Mouse (Mus musculus) MEL (cell line): ENCODE measurements around the gene Acot7. TPM values are rescaled to one million over a fixed set of nuclear protein-coding genes. Genes with fewer than 3 reads are reported as not detected.

ENCODE experiments used
- DNase-seq: peaks from one replicate; pipeline ENCODE4 v3.0.0; 2011; ENCODE audit warnings: low read depth, low spot score
- H3K27ac ChIP-seq: 2 replicates; pipeline ENCODE4 v1.5.1; 2012; ENCODE audit warnings: low read depth, mild to moderate bottlenecking, control low read depth, low read length, moderate library complexity; ENCODE audit not compliant: control insufficient read depth
- H3K27me3 ChIP-seq, 2 experiments: fragments of 150-350 bp in 1 of 2; sonication (generic) in 1 of 2; 2 replicates each; pipeline ENCODE4 v1.6.1; 2012; ENCODE audit warnings: low read length in 2 of 2, mild to moderate bottlenecking in 2 of 2, improper control_type of control experiment in 1 of 2, moderate library complexity in 1 of 2; ENCODE audit not compliant: insufficient read depth in 2 of 2, control insufficient read depth in 1 of 2
- H3K36me3 ChIP-seq, 2 experiments: 2 replicates each; pipeline ENCODE4 v1.6.1; 2012 to 2014; ENCODE audit warnings: low read length in 2 of 2, improper control_type of control experiment in 1 of 2, inconsistent platforms in 1 of 2, mild to moderate bottlenecking in 1 of 2; ENCODE audit not compliant: insufficient read depth in 2 of 2, control insufficient read depth in 1 of 2
- H3K4me1 ChIP-seq, 2 experiments: fragments of 150-350 bp in 1 of 2; sonication (generic) in 1 of 2; 2 replicates each; pipeline ENCODE4 v1.6.1; 2012; ENCODE audit warnings: low read length in 2 of 2, improper control_type of control experiment in 1 of 2, mild to moderate bottlenecking in 1 of 2; ENCODE audit not compliant: insufficient read depth in 2 of 2, control insufficient read depth in 1 of 2
- H3K4me3 ChIP-seq, 2 experiments: fragments of 150-350 bp in 1 of 2; sonication (generic) in 1 of 2; 2 replicates each; pipeline ENCODE4 v1.5.1; 2012; ENCODE audit warnings: low read depth in 2 of 2, low read length in 2 of 2, mild to moderate bottlenecking in 2 of 2, moderate library complexity in 2 of 2, control low read depth in 1 of 2, improper control_type of control experiment in 1 of 2; ENCODE audit not compliant: control insufficient read depth in 1 of 2, insufficient read depth in 1 of 2
- H3K79me2 ChIP-seq: 2 replicates; pipeline ENCODE4 v1.6.1; 2012; ENCODE audit warnings: mild to moderate bottlenecking, low read length, moderate library complexity; ENCODE audit not compliant: control insufficient read depth, poor library complexity, insufficient read depth
- H3K9ac ChIP-seq: 2 replicates; pipeline ENCODE4 v1.6.1; 2012; ENCODE audit warnings: low read depth, mild to moderate bottlenecking, control low read depth, low read length, moderate library complexity; ENCODE audit not compliant: control insufficient read depth, poor library complexity, severe bottlenecking
- H3K9me3 ChIP-seq: fragments of 150-350 bp; sonication (generic); replicated peaks from 2 replicates; pipeline ENCODE4 v1.6.1; 2012; ENCODE audit warnings: mild to moderate bottlenecking, low read length, improper control_type of control experiment, moderate library complexity; ENCODE audit not compliant: insufficient read depth
- BHLHE40 ChIP-seq: IDR thresholded peaks from 2 replicates; pipeline ENCODE4 v1.6.1; 2012; ENCODE audit warnings: low read depth, mild to moderate bottlenecking, inconsistent platforms, low read length, improper control_type of control experiment, borderline replicate concordance
- CHD1 ChIP-seq: IDR thresholded peaks from 2 replicates; pipeline ENCODE4 v1.6.1; 2012; ENCODE audit warnings: low read depth, mild to moderate bottlenecking, inconsistent platforms, low read length, improper control_type of control experiment
- CHD2 ChIP-seq: IDR thresholded peaks from 2 replicates; pipeline ENCODE4 v1.6.1; 2011; ENCODE audit warnings: low read length, improper control_type of control experiment
- CTCF ChIP-seq, 3 experiments: IDR thresholded peaks in 2 of 3; conservative IDR thresholded peaks in 1 of 3; 2 replicates each; pipeline ENCODE4 v1.5.1; 2011 to 2012; ENCODE audit warnings: low read length in 3 of 3, low read depth in 2 of 3, mild to moderate bottlenecking in 2 of 3, improper control_type of control experiment in 1 of 3, inconsistent platforms in 1 of 3, mixed read lengths in 1 of 3, moderate library complexity in 1 of 3; ENCODE audit not compliant: control insufficient read depth in 1 of 3, insufficient read depth in 1 of 3, poor library complexity in 1 of 3, severe bottlenecking in 1 of 3
- E2F4 ChIP-seq: IDR thresholded peaks from 2 replicates; pipeline ENCODE4 v1.6.1; 2011; ENCODE audit warnings: low read depth, low read length, improper control_type of control experiment, borderline replicate concordance
- ETS1 ChIP-seq: IDR thresholded peaks from 2 replicates; pipeline ENCODE4 v1.6.1; 2012; ENCODE audit warnings: low read depth, mild to moderate bottlenecking, inconsistent platforms, low read length, improper control_type of control experiment, moderate library complexity
- GABPA ChIP-seq: IDR thresholded peaks from 2 replicates; pipeline ENCODE4 v1.6.1; 2012; ENCODE audit warnings: low read depth, mild to moderate bottlenecking, inconsistent platforms, low read length, improper control_type of control experiment, moderate library complexity
- GATA1 ChIP-seq: IDR thresholded peaks from 2 replicates; pipeline ENCODE4 v1.6.1; 2011; ENCODE audit warnings: low read depth, low read length, improper control_type of control experiment
- JUND ChIP-seq: IDR thresholded peaks from 2 replicates; pipeline ENCODE4 v1.6.1; 2011; ENCODE audit warnings: low read depth, mild to moderate bottlenecking, improper control_type of control experiment, low read length
- MAFK ChIP-seq: IDR thresholded peaks from 2 replicates; pipeline ENCODE4 v1.6.1; 2011; ENCODE audit warnings: low read depth, mild to moderate bottlenecking, low read length, improper control_type of control experiment, borderline replicate concordance
- MXI1 ChIP-seq: IDR thresholded peaks from 2 replicates; pipeline ENCODE4 v1.6.1; 2011; ENCODE audit warnings: mild to moderate bottlenecking, low read depth, low read length, improper control_type of control experiment
- MYC ChIP-seq: IDR thresholded peaks from 2 replicates; pipeline ENCODE4 v1.6.1; 2011; ENCODE audit warnings: low read depth, mild to moderate bottlenecking, low read length, improper control_type of control experiment, moderate library complexity
- NELFE ChIP-seq: IDR thresholded peaks from 2 replicates; pipeline ENCODE4 v1.6.1; 2011; ENCODE audit warnings: low read depth, low read length, improper control_type of control experiment
- POLR2A ChIP-seq, 2 experiments: IDR thresholded peaks; 2 replicates each; pipeline ENCODE4 v1.6.1; 2011 to 2012; ENCODE audit warnings: low read length in 2 of 2, mild to moderate bottlenecking in 2 of 2, control low read depth in 1 of 2, improper control_type of control experiment in 1 of 2, low read depth in 1 of 2, moderate library complexity in 1 of 2; ENCODE audit not compliant: control insufficient read depth in 1 of 2, insufficient read depth in 1 of 2, poor library complexity in 1 of 2
- POLR2AphosphoS2 ChIP-seq: IDR thresholded peaks from 2 replicates; pipeline ENCODE4 v1.6.1; 2011; ENCODE audit warnings: low read length, improper control_type of control experiment
- POLR2AphosphoS5 ChIP-seq: IDR thresholded peaks from 2 replicates; pipeline ENCODE4 v1.6.1; 2012; ENCODE audit warnings: low read depth, borderline replicate concordance, mild to moderate bottlenecking, inconsistent platforms, low read length, moderate library complexity, mixed read lengths
- RAD21 ChIP-seq: IDR thresholded peaks from 2 replicates; pipeline ENCODE4 v1.6.1; 2011; ENCODE audit warnings: mild to moderate bottlenecking, low read depth, low read length, improper control_type of control experiment
- RCOR1 ChIP-seq: IDR thresholded peaks from 2 replicates; pipeline ENCODE4 v1.6.1; 2012; ENCODE audit warnings: low read depth, mild to moderate bottlenecking, inconsistent platforms, low read length, improper control_type of control experiment
- SIN3A ChIP-seq: IDR thresholded peaks from 2 replicates; pipeline ENCODE4 v1.6.1; 2012; ENCODE audit warnings: low read length, improper control_type of control experiment, inconsistent platforms
- SMC3 ChIP-seq: IDR thresholded peaks from 2 replicates; pipeline ENCODE4 v1.6.1; 2011; ENCODE audit warnings: low read depth, low read length, improper control_type of control experiment
- TAL1 ChIP-seq: IDR thresholded peaks from 2 replicates; pipeline ENCODE4 v1.6.1; 2012; ENCODE audit warnings: mild to moderate bottlenecking, inconsistent platforms, low read length, moderate library complexity, mixed read lengths
- TCF12 ChIP-seq: IDR thresholded peaks from 2 replicates; pipeline ENCODE4 v1.6.1; 2014; ENCODE audit warnings: low read depth, mild to moderate bottlenecking, inconsistent platforms, low read length, improper control_type of control experiment, moderate library complexity
- UBTF ChIP-seq: IDR thresholded peaks from 2 replicates; pipeline ENCODE4 v1.6.1; 2012; ENCODE audit warnings: low read depth, mild to moderate bottlenecking, inconsistent platforms, low read length, improper control_type of control experiment, moderate library complexity, borderline replicate concordance; ENCODE audit not compliant: insufficient read depth
- USF1 ChIP-seq: IDR thresholded peaks from 2 replicates; pipeline ENCODE4 v1.6.1; 2014; ENCODE audit warnings: low read depth, mild to moderate bottlenecking, inconsistent platforms, low read length, improper control_type of control experiment, moderate library complexity
- ZC3H11A ChIP-seq: IDR thresholded peaks from 2 replicates; pipeline ENCODE4 v1.6.1; 2012; ENCODE audit warnings: low read depth, mild to moderate bottlenecking, inconsistent platforms, low read length, improper control_type of control experiment
- ZKSCAN1 ChIP-seq: IDR thresholded peaks from 2 replicates; pipeline ENCODE4 v1.6.1; 2012; ENCODE audit warnings: low read depth, mild to moderate bottlenecking, inconsistent platforms, low read length, improper control_type of control experiment, moderate library complexity
- ZNF384 ChIP-seq: IDR thresholded peaks from 2 replicates; pipeline ENCODE4 v1.6.1; 2012; ENCODE audit warnings: low read depth, mild to moderate bottlenecking, inconsistent platforms, low read length, improper control_type of control experiment
- polyA plus RNA-seq, 2 experiments: library from polyadenylated mRNA; stranded (reverse) in 1 of 2; unstranded in 1 of 2; fragments of >175 nt in 1 of 2; fragments of >200 nt in 1 of 2; gene quantifications; 2 replicates each; pipeline versions ENCODE4 v1.2.1 to v1.2.4; 2012; ENCODE audit warnings: low replicate concordance in 2 of 2, low read depth in 1 of 2; ENCODE audit not compliant: insufficient read length in 2 of 2, insufficient read depth in 1 of 2, missing spikeins in 1 of 2
- total RNA-seq: library from RNA; depleted of rRNA; stranded (reverse); fragments of 300-350 nt; gene quantifications from 2 replicates; pipeline ENCODE4 v1.2.3, GENCODE M21; 2012

Acot7 gene
- total and polyA plus RNA-seq, 3 experiments = 92.7 to 127 TPM; not detected in 1

DNA sequence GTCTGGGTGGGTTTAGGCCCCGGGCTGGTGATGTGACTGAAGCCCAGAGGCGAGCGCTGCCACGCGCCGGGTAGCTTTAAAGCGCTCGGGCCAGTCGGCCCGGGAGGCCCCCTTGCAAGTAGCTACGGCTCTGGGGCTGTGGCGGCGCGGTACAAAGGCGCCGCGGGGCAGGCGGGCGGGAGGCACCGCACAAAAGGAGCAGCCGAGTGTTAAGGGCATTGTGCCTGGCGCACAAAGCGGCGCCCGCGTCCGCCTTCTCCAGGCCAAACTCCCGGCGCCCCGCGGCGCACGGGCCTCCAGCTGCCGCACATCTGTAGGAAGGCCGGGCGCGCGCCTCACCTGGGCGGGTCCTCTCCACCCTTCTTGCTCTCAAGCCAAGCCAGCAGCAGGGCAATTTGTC is 112.5 kb downstream of the Acot7 start:
- H3K4me1 ChIP-seq = peaks cover 0 to 6% of the 10 kb centered on the region in 2 experiments; a peak in 1 of 4 replicates
- no peak overlapping the region for H3K27ac ChIP-seq
- H3K4me3 ChIP-seq = no peak overlapping the region
- no peaks in the 10 kb centered on the region for H3K36me3 ChIP-seq
- no peak overlapping the region for H3K9ac ChIP-seq
- no peaks in the 10 kb centered on the region for H3K9me3 ChIP-seq
- TF ChIP-seq ZC3H11A (no peak), ETS1 (no peak), TAL1 (no peak), USF1 (no peak), POLR2AphosphoS2 (no peak), GATA1 (no peak), JUND (no peak), SIN3A (no peak), SMC3 (no peak), BHLHE40 (no peak), NELFE (no peak), RCOR1 (no peak), POLR2AphosphoS5 (no peak), RAD21 (no peak), CTCF (IDR thresholded peaks at IDR 0.05 in 2 of 3, conservative IDR thresholded peaks at IDR 0.05 in 1 of 3; ENCODE audit: control insufficient read depth in 1 of 3, insufficient read depth in 1 of 3, low read depth in 2 of 3, low read length in 3 of 3, poor library complexity in 1 of 3, severe bottlenecking in 1 of 3) (no peak), GABPA (no peak), UBTF (no peak), CHD1 (no peak), ZNF384 (no peak)
- DNase-seq = no peak
- no peaks in the 10 kb centered on the region for H3K79me2 ChIP-seq
- H3K27me3 ChIP-seq = no peaks in the 10 kb centered on the region

DNA sequence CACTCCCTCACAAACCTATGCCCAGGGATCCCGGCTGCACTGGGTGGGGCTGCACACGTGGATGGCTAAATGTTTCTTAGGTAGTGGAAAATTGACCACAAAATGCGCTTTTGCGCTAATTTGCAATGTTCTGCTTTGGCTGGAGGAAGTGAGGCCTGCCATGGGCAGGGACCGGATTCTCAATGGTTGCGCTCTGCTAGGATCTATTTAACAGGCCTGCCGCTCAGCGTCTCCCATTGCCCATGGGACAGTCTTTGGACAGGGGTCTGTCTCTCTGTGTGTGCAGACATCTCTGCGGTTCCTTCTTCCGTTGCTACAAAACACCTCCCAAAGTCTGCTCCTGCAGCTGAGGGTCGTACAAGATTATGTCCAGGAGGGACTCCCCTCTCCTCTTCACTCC is 113.1 kb downstream of the Acot7 start:
- H3K9me3 ChIP-seq = no peaks in the 10 kb centered on the region
- H3K27me3 ChIP-seq = no peaks in the 10 kb centered on the region
- H3K4me3 ChIP-seq = no peak overlapping the region
- H3K4me1 ChIP-seq = peaks cover 0 to 6% of the 10 kb centered on the region in 2 experiments; a peak in 1 of 4 replicates
- H3K79me2 ChIP-seq = no peaks in the 10 kb centered on the region
- no peak for DNase-seq
- no peak overlapping the region for H3K27ac ChIP-seq
- TF ChIP-seq E2F4 (no peak), MAFK (no peak), CHD2 (no peak), RCOR1 (no peak), ZC3H11A (no peak), CTCF (IDR thresholded peaks at IDR 0.05 in 2 of 3, conservative IDR thresholded peaks at IDR 0.05 in 1 of 3; ENCODE audit: control insufficient read depth in 1 of 3, insufficient read depth in 1 of 3, low read depth in 2 of 3, low read length in 3 of 3, poor library complexity in 1 of 3, severe bottlenecking in 1 of 3) (no peak), POLR2A (IDR thresholded peaks at IDR 0.05; ENCODE audit: control insufficient read depth in 1 of 2, insufficient read depth in 1 of 2, low read depth in 1 of 2, low read length in 2 of 2, poor library complexity in 1 of 2) (no peak), POLR2AphosphoS5 (no peak), CHD1 (no peak), SMC3 (no peak), MYC (no peak), GATA1 (no peak), TCF12 (no peak), MXI1 (no peak), GABPA (no peak), ZKSCAN1 (no peak), RAD21 (no peak), USF1 (no peak)
- TF ChIP-seq, all 39 proteins: peak for 0
- H3K9ac ChIP-seq = no peak overlapping the region
- no peaks in the 10 kb centered on the region for H3K36me3 ChIP-seq
